Mouse (Mus musculus): ENCODE measurements around the gene Cdhr3. TPM values are rescaled to one million over a fixed set of nuclear protein-coding genes. Genes with fewer than 3 reads are reported as not detected.
A peak's percentile ranks its signal among the peaks of the same experiment; 100 is the strongest.
"Not testable (repeated sequence)": the region's sequence is repeated elsewhere in the genome, so short reads cannot be mapped to it uniquely, and the experiment has no call there.

Gene Cdhr3
- total RNA-seq, 2 experiments from 2014 or later, result not detected

DNA sequence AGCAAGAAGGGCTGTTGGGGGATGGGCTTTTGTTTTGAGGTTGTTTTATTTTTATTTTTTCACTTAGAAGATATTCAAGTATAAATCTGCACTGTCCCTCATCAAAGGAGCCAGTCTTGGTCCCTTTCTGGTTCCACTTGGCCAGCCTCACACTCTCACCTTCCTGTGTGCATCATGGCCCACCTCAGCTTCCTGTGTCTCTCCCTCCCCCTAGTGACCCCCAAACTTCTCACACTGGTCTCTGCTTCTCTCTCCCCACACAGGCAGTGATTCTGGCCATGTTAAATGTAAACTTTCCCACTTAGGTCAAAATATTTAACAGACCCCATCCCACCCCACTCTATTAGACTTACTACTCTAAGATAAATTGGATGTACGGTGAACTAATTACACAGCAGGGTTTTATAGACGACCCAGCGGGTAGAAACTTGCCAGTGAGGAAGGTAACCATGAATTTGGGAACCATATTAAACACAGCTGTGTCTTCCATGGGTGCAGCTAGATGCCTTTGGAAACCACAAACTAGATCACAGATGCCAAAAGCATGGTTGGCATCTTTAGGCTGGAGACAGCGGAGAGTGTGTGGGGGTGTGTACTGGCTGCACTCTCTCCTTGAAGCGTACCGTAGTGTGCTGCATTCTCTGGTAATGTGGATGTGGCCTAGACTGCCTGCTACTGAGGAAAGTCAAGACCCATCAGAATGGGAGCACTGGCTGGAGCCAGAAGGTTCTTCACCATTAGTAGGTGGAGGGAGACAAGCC is 83.3 kb downstream of the Cdhr3 start:
- ATAC-seq (replicated peaks; ENCODE audit: poor library complexity, severe bottlenecking), result no peak

DNA sequence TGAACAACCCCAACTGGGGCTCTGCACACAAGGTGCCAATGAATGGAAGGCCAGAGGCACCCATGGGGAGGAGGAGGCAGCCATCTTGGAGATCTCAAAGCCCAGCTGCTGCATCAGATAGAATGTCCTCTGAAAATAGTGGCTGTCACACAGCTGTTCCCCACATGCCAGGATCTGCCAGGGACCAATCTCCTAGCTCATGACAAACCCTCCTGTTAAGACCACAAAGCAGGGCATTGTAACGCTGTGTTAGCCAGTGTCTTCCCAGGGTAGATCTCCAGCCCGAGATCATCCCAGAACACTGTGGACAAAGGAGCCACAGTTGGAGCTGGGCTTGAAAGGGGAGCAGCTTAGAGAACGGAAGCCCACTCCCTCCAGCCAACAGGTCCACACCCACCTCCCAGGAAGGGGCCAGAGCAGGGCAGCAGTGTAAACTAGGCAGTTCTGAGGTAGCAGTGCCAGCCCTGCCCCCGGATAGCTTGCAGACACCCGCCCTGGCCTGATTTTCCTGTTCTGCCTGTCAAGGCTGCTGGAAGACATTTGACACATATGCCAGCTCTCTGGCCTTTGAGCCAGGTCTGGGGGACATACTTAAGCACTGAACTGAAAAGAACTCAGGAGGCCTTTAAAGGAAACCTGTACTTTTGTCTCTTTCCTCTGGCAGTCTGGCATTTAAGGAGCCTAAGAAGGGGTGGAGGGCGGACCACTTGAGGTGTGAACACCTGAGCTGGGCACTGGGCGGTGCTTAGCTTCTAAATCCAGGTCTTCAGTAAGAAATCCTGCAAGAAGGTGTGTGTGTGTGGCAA is 84.2 kb downstream of the Cdhr3 start:
- no peak for ATAC-seq (replicated peaks; ENCODE audit: poor library complexity, severe bottlenecking)

- ATAC-seq (replicated peaks; ENCODE audit: poor library complexity, severe bottlenecking), result no peak
Observed at GRCm38 (mm10) chr12:33007176-33007575, 85.5 kb downstream of the Cdhr3 start.

DNA sequence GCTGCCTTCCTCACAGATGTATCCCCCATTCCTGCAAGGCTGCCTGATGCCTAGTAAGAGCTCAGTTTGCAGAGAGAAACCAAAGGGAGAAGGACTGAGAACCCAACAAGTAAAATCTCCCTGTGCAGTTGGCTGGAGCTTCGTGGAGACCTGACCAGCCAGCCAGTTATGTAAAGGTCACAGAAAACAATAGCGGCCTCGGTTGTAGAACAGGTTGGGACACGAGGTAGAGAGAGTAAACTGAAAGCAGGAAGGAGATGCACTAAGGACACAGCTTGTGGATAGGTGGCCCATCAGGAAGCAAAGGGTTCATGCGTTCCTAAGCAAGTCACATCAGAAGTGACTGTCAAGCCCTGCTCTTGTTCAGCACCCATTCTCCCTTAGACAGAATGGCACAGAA is 86.8 kb downstream of the Cdhr3 start:
- no peak for ATAC-seq (replicated peaks; ENCODE audit: poor library complexity, severe bottlenecking)

DNA sequence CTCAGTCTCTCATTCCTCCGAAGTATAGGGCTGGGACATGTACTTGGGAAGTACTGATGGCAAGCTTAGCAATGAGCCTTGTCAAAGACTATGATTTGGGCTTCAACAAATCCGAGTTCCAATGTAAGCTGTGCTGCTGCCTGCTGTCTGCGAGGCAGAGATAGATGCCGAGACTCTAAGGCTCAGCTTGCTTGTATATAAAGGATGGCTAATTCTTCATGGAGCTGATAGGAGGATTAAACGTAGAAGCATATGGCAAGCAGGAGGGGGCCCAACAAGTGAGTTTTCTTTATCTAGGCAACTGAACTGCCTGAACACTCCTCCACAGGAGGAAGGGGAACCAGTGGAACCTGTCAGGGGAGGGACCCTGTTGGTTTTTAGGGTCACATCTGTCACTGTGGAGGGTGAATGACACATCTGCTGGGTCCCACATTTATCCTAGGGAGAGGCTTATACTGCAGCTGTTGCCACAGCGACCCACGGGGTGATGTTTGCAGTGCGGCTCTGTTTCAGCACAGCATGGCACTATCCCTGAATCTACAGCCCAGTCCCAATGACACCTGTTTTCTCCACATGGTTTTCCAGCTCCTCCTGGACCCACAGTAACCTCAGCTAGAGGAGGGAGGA is 89.2 kb downstream of the Cdhr3 start:
- ATAC-seq (replicated peaks; ENCODE audit: poor library complexity, severe bottlenecking), result no peak

DNA sequence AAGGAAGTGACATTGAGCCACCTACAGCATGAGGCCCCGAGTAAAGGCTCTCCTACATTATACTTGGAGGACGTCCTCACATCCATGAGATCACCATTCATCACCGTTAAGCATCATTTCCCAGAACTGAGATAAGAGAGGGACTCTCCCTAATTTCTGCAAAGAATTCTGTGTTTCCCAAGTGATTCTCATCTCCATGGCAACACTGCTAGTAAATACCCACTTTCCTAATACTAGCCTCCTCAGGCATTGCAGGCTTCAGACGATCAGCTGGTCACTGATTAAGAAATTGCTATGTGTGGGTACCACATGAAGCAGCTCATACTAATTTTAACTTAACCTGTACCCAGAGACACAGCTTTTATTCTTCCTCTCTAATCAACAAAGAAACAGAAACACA is 92.3 kb downstream of the Cdhr3 start:
- peak; percentile 17; the same call in 1 of the 2 replicates for ATAC-seq (replicated peaks; ENCODE audit: poor library complexity, severe bottlenecking)

DNA sequence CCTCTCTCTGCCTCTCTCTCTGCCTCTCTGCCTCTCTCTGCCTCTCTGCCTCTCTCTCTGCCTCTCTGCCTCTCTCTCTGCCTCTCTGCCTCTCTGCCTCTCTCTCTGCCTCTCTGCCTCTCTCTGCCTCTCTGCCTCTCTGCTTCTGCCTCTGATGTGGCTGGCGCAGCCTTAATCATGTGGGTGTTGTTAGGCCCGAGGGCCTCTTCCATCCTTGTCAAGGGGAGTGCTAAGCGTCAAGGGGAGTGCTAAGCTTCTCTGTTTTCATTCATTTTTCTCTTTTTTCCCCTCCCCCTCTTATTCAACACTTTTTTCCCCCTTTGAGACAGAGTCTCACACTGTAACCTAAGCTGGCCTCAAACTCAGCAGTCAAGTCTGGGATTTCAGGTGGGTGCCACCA is 92.9 kb downstream of the Cdhr3 start:
- not testable (repeated sequence) for ATAC-seq (replicated peaks; ENCODE audit: poor library complexity, severe bottlenecking)

DNA sequence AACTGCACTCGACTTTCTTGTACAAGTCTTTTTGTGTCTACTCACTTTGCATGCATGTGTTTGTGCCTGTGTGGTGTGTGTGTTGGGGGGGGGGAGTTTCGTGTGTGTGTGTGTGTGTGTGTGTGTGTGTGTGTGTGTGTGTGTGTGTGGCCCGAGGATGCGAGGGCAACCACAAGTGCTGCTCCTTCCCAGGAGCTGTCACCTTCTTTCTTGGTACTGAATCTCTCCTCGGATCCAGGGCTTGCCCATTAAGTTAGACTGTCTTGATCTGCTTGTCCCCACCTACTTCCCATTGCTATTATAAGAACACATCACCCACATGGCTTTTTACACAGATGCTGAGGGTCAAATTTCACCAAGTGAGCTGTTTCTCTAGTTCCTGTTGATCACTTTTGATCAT is 93.9 kb downstream of the Cdhr3 start:
- ATAC-seq (replicated peaks; ENCODE audit: poor library complexity, severe bottlenecking), result no peak; the same call in 1 of the 2 replicates

GRCm38 (mm10) chr12:32995081-32995834 is 97.4 kb downstream of the Cdhr3 start:
- ATAC-seq (replicated peaks; ENCODE audit: poor library complexity, severe bottlenecking), result no peak

DNA sequence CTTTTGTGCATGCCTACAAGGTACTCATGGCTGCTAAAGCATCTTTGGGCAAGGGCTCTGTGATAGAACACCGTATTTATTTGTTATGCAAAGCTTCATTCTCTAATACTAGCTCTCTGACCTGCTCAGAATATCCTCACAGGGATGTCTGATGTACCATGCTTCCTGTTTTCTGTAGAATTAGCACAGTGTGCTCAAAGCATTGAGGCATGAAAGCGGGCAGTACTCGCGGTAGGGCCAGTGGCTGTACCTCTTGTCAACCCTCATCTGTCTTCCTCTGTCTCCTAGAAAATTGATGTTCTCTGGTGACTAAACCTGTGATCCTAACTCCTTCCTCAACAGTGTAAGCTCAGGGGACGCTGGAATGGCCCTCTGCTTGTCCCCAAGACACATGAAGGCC is 98.6 kb downstream of the Cdhr3 start:
- ATAC-seq (replicated peaks; ENCODE audit: poor library complexity, severe bottlenecking), result no peak

DNA sequence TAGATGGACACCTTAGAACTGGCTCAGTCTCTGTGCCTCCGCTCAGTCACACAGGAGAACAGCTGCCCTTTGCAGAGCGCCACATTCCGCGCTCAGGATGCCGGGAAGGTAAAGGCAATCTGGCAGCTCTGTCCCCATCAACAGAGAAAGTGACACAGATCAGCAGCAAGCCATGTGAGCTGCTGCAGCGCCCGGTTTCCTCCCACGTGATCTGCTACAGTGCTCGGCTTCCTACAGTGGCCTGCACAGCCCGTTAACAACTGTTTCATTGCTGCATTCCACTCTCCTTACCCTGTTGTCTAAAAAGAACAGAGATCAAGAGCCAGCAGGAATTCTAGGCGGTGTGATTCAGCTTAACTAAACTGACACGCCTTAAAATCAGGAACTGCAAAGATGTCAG is 102.9 kb downstream of the Cdhr3 start:
- no peak for ATAC-seq (replicated peaks; ENCODE audit: poor library complexity, severe bottlenecking)

DNA sequence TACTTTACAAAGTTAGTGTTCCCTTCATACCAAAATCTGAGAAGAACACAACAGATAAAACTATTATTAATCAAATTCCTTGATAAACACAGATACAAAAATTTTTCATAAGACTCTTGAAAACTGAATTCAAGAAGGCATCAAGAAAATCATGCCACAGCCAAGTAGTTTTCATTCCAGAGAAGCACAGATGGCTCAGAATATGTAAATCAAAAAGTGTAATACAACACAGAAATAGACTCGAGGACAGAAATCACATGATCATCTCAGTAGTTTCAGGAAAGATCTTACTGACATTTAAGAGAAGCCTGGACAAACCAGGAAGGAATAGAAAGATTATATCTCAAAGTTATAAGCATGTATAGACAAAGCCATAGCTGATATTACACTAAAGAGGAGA is 106.4 kb downstream of the Cdhr3 start:
- ATAC-seq (replicated peaks; ENCODE audit: poor library complexity, severe bottlenecking), result no peak

Other genes starting within 250 kb of the Cdhr3 start
- gene Sypl, start 139.0 kb downstream of the Cdhr3 start, total RNA-seq (2014; fragmentation: Nextera tagmentation), result 115 and 136 TPM in 2 replicates
- 78.7 and 79.8 TPM in 2 replicates for gene Sypl, start 139.0 kb downstream of the Cdhr3 start, total RNA-seq (2017)
- 85.5 and 121 TPM in 2 replicates for gene Atxn7l1, start 54.8 kb upstream of the Cdhr3 start, total RNA-seq (2014; fragmentation: Nextera tagmentation)
- 44.6 and 58.1 TPM in 2 replicates for gene Atxn7l1, start 54.8 kb upstream of the Cdhr3 start, total RNA-seq (2017)